Mouse (Mus musculus): ENCODE measurements at regions not wholly inside any gene's neighbourhood (a gene's known extent, or its start where the extent isn't known, plus 50 kb on each side); places are given as distances from the start of the nearest gene placed in this dataset.
"Not testable (repeated sequence)": the region's sequence is repeated elsewhere in the genome, so short reads cannot be mapped to it uniquely, and the experiment has no call there.

DNA sequence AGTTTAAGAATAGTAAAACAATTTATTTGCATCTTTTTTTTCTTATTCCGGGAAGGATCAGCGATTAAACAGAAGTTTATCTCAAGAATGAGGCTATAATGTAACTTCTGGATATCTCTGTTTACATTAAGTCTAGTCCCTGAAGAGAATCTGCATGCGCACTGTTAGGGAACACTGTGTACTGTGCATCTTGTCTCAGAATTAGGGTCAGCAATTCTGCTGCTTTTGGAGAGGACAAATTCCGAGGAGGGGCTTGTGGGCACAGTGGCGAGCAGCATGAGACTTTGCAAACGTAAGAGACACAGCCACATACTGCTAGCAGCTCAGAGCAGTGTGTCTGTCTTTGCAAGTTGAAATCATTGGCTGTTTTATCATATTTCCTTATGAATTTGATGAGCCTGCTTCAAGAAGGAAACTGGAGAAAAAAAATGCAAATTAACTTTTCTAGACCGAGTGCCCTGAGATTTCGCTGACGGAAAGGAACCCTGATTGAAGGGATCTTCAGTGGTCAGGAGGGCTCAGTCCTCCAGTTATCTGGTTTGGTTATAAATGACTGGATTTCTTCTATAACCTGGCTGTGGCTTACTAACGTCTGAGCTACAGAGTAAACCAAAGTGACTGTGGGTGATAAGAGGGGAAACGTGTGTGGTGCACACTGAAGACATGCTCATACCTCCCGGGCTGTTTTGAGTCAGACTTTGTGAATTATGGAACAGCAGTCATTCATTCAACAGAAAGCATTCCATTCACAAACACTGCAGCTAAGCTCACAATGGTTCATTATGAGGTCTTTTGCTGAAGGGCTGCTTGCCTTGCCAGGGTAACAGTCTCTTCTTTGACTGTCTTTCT is 305.1 kb downstream of the Ets1 start:
- no peak for DNase-seq (ENCODE audit: low spot score in 2 of 2)

DNA sequence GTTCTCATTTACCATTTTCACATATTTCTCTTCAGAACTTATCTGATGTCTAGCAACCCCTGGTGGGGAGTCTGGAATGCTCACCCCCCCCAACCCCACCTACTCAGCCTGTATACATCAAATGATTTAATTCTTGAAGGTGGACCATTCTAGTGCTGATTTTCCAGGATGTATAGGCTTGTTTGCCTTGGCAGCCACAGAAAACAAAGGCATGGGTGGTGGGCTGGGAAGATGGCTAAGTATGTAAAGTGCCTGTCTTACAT is 305.7 kb downstream of the Ets1 start:
- no peak for DNase-seq (ENCODE audit: low spot score in 2 of 2)

- DNase-seq (ENCODE audit: low spot score in 2 of 2) = no peak
Observed at GRCm38 (mm10) chr9:32947221-32947620, 311.2 kb downstream of the Ets1 start.

DNA sequence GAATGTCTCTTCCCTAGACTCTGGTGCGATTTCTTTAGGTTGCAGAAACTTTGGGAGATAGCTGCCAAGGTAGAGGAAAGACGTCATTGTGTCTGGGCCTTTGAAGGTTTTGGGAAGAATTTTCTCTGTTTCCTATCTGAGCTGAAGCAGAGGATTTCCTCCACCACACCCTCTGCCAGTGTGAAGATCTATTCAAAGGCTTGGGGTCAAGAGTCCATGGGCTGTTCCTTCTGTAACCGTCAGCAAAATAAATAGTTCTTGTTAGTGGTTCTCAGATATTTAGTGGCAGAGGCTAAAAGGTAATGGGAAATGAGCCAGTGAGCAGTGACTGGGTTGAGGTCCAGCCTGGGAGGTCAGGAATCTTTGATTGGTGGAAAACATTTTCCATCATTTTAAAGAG is 313.0 kb downstream of the Ets1 start:
- no peak for DNase-seq (ENCODE audit: low spot score in 2 of 2)

DNA sequence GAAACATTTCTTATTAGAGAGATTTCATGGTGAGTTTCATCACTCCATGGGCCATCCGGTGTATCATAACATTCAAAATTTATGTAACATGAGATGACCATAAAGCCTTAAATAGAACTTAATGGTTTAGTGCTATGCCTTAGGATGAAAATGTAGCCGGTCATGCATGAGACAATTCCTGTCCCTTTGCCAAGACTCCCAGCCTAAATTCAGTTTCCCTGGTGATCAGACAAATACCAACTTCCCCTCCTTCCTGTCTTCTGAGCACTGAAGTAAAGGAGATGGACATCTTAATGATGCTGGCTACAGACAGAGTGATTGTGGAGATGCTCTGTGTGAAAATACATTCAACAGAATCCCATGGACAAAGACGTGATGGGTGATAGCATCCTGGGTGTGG is 322.7 kb downstream of the Ets1 start:
- no peak for DNase-seq (ENCODE audit: low spot score in 2 of 2)

DNA sequence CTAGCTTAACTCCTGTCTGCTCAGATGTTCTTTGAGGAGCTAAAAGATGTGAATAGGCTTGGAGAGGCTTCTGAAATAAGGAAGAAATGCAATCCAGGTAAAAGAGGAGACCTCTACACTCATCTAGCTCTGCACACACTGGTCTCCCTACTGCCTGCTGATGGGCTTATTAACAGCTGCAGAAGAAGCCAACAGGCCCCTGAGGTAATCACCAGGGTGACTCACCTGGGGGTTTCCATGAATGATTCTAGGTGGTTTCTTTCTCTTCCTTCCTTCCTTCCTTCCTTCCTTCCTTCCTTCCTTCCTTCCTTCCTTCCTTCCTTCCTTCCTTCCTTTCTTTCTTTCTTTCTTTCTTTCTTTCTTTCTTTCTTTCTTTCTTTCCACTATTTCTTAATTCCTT is 323.4 kb downstream of the Ets1 start:
- not testable (repeated sequence) for DNase-seq (ENCODE audit: low spot score in 2 of 2)

DNA sequence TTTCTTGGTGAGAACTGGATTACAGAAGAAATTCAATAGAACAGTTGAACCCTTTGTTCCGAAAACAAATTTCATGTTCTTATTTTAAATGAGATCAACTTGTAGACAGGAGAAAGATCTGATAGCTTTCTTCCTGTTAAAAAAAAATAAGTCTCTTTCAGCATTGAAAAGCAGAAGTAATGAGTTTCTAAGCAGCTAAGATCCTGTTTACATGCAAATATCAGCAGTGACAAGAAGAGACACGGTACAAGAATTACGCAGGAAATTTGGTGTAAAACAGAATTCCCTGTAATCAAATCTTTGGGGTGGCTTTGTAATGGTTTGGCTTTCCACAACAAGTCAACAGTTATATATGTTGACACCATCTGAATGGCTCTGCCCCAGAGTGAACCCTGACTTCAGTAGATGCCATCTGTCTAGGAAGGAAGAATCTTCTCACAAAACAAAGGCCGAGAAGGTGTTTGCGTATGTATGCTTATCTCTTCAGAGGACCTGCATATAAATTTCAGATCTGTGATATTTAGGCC is 326.7 kb downstream of the Ets1 start:
- DNase-seq (ENCODE audit: low spot score in 2 of 2) = no peak

- no peak for DNase-seq (ENCODE audit: low spot score in 2 of 2)
Observed at GRCm38 (mm10) chr9:32968446-32968845, 332.4 kb downstream of the Ets1 start.

DNA sequence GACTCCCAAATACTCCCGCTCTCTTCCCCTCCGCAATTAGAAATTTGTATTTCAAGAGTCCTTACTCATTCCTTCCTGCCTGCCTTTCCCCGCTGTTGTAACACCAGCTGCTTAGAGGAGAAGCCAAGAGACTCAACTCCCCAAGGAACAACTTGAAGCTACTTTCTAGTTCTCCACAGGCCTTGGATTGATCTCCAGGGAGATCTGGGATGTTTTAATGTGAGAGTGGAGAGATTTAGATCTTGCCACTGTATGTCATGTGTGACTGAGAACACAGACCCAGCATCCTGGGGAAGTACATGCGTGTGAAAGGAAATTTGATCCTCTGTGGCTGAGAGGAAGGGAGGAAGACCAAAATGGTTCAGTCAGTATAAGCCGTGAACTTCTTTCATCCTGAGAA is 335.4 kb downstream of the Ets1 start:
- DNase-seq (ENCODE audit: low spot score in 2 of 2) = no peak

DNA sequence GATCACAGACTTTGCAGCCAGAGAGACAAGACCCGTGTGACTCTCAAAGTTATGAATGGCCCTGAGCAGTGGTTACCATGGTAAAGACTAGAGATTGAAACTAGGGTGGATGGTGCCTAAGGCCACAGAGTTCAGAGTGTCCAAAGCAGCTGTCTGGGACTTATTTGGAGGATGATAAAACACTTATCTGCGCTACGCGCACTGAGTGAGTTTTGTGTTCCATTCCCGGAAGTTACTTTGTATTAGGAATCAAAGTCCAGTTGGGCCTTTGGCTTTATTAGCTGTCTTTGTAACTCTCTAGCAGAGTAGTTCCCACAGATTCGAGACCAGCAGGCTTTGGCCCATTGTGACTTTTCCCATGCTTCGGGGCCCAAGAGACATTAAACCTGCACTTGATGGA is 335.9 kb downstream of the Ets1 start:
- no peak for DNase-seq (ENCODE audit: low spot score in 2 of 2)

GRCm38 (mm10) chr9:32972431-32973052 is 336.5 kb downstream of the Ets1 start:
- no peak for DNase-seq (ENCODE audit: low spot score in 2 of 2)

- DNase-seq (ENCODE audit: low spot score in 2 of 2) = no peak
Observed at GRCm38 (mm10) chr9:32977732-32978131, 341.7 kb downstream of the Ets1 start.

DNA sequence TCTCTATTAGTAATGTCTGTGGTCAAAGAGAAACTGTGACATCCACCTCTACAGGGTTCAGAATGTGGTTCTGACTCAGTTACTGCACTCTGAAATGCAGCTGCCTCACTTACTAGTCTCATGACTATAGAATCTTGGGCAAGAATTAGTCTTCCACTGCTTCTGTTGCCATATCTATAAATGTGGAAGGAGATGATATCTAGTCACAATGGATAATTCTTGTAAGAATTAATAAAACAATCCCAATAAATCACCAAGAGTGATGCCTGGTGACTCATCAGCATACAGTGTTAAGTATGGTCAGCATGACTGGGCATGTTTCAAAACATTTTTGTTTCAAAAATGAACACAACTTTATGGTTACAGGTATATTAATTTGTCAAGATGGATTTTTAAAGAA is 344.8 kb downstream of the Ets1 start:
- no peak for DNase-seq (ENCODE audit: low spot score in 2 of 2)

DNA sequence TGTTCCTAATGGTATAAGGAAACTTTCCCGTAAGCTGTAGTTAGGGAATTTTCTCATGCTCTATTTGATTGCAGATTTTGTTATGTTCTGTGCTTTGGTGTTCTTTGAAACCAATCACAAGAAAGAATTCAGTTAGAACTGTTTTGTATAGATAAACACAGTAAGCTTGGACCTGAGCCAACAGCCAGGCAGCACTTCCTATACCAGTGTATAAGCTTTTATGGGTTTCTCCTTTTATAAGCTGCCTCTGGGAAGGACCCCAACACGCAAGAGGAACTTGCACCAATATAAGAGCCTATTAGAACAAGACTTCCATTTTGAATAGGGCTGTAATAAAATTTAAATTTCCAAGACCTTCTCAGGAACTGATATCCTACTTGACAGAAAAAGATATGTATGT is 347.2 kb downstream of the Ets1 start:
- DNase-seq (ENCODE audit: low spot score in 2 of 2) = no peak

GRCm38 (mm10) chr9:32986836-32987673 is 351.0 kb downstream of the Ets1 start:
- DNase-seq (ENCODE audit: low spot score in 2 of 2) = no peak

GRCm38 (mm10) chr9:32989006-32989405 is 353.0 kb downstream of the Ets1 start:
- DNase-seq (ENCODE audit: low spot score in 2 of 2) = no peak

GRCm38 (mm10) chr9:32998323-32998722 is 362.3 kb downstream of the Ets1 start:
- DNase-seq (ENCODE audit: low spot score in 2 of 2) = no peak

DNA sequence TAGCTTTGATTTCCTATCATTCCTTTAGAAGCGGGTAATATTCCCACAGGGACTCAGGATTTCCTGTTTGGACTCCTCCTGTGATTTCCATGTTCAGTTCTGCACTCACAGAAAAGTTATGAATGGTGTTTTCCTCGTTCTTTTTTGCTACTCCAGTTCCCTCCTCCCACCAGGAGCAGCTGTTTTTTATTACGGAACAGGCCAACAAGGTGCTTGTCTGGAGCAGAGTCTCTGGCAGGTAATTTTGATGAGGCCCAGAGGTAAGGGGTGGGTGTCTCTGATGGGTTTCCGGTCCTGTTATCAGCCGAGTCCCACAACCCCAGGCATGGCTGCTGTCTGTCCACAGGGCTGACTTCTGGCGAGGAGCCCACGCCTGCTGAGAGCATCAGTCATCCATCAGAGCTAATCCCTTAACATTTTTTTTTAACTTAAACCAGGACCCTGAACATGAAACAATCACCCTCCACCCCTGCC is 364.7 kb downstream of the Ets1 start:
- DNase-seq (ENCODE audit: low spot score in 2 of 2) = no peak

DNA sequence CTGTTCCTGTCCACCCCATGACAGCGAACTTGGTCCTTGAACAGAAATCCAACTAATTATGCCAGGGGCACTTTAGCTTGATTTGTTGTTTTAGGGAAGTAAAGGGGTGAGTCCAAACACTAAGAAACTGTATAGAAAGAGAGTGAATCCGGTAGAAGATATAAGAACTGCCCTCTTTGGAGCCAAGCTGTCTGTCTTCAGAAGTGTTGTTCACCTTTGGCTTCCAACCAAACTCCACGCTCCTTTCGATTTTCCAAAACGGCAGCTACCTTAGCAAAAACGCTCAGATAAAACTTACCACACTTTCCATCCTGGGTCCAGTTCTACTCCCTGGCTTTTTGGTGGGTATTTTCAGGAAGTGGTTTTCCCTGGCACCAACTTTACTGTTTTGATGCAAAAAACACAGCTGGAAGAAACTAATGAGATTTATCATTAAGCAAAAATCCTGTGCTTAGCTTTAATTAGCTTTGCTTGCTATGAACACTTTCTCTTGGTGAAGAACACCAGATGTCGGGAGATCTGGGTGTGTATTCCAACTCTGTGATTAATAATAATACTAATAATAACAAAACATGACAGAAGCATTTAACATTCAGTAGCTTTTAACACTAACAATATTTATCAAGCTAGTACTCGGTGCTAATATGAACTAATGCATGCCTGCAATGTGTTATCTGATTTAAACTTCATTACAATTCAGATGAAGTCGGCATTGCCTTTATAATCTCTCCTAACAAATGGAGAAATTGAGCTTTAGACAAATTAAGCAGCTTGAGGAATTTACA is 365.3 kb downstream of the Ets1 start:
- no peak for DNase-seq (ENCODE audit: low spot score in 2 of 2)

- DNase-seq (ENCODE audit: low spot score in 2 of 2) = no peak
Observed at GRCm38 (mm10) chr9:33003880-33004279, 367.9 kb downstream of the Ets1 start.

DNA sequence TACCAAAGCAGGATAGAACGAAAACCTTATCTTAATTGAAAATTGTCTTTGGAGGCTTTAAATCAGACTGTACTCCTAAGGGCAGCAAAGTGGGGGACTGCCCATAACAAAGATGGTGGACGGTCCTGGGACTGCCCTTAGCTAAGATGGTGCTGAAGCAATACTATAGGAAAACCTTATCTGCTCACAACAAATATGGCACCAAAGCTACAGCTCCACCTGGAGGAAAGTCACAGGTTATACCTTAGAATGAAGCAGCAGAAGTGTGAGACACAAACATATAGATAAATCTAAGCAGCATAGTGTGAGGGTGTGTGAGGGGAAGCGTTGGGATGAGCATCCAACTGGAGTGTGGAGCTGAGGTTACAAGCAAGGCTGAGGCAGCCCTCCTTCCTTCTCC is 368.5 kb downstream of the Ets1 start:
- no peak for DNase-seq (ENCODE audit: low spot score in 2 of 2)

All from layer of hippocampus, adult 18-20 months (tissue).